ENCODE assay signal across 9 mouse cellular contexts in genomic region chr17:3020406-3020805, GRCm38 (mm10).
DNase-seq lines count a peak whose midpoint lies in the region; ATAC-seq and TF ChIP-seq lines count a peak whose summit lies in the region.
"Had no signal": no experiment of that assay in that cellular context is flagged by ENCODE, and none has a peak within 500 bp of the region (broad histone marks: within the 10 kb centered on the region; RNA-seq: fewer than 3 reads in every experiment).

No protein-coding gene starts in this region.

- H3K36me3 ChIP-seq in kidney, embryonic 16.5 days (ENCODE audit: insufficient read depth, low read length) = no peaks in the 10 kb centered on the region
- H3K36me3 ChIP-seq in kidney, adult 2 months (ENCODE audit: control insufficient read depth, insufficient read depth, low read length) = no peaks in the 10 kb centered on the region
- H3K36me3 ChIP-seq in limb, embryonic 13.5 days = no peaks in the 10 kb centered on the region
- H3K36me3 ChIP-seq in midbrain, embryonic 15.5 days (replicated peaks) = no peaks in the 10 kb centered on the region

- intact Hi-C loops in gastrocnemius, adult 2 months (cut with DNase I) = no loop called here

- H3K4me2 ChIP-seq in kidney, embryonic 16.5 days (replicated peaks; ENCODE audit: low read depth, low read length) = no peak overlapping the region
- H3K4me2 ChIP-seq in limb, embryonic 13.5 days (replicated peaks) = no peak overlapping the region
- H3K4me2 ChIP-seq in midbrain, embryonic 15.5 days = no peak overlapping the region

- H3K9ac ChIP-seq in kidney, embryonic 16.5 days (replicated peaks; ENCODE audit: low read length) = no peak overlapping the region
- H3K9ac ChIP-seq in limb, embryonic 13.5 days = no peak overlapping the region
- H3K9ac ChIP-seq in midbrain, embryonic 15.5 days = no peak overlapping the region

- TF ChIP-seq CTCF in kidney, adult 2 months (conservative IDR thresholded peaks at IDR 0.05; ENCODE audit: insufficient read depth, insufficient read length, low read depth, low read length) = no peak
- no peak for TF ChIP-seq CTCF in gastrocnemius, adult 2 months (IDR thresholded peaks at IDR 0.05)

- H3K4me1 ChIP-seq in kidney, embryonic 16.5 days (ENCODE audit: insufficient read depth, low read length) = no peaks in the 10 kb centered on the region
- no peaks in the 10 kb centered on the region for H3K4me1 ChIP-seq in kidney, adult 2 months (ENCODE audit: control insufficient read depth, insufficient read depth, low read length)
- H3K4me1 ChIP-seq in limb, embryonic 13.5 days = no peaks in the 10 kb centered on the region
- no peaks in the 10 kb centered on the region for H3K4me1 ChIP-seq in midbrain, embryonic 15.5 days

- DNase-seq in kidney, adult 2 months = no peak
- no peak for DNase-seq in gastrocnemius, adult 2 months
- DNase-seq in layer of hippocampus, adult 18-20 months (ENCODE audit: low spot score in 2 of 2) = no peak
- no peak for DNase-seq in embryo, embryonic 10 days (ENCODE audit: low spot score)

- WGBS in kidney, embryonic 16.5 days = 93% methylated on average over 1 of the region's 1 CpGs
- 88% methylated on average over 1 of the region's 1 CpGs for WGBS in kidney, adult 2 months
- WGBS in limb, embryonic 13.5 days = 91% methylated on average over 1 of the region's 1 CpGs
- 88% methylated on average over 1 of the region's 1 CpGs for WGBS in midbrain, embryonic 15.5 days

- no peak overlapping the region for H3K4me3 ChIP-seq in kidney, embryonic 16.5 days (ENCODE audit: low read length)
- H3K4me3 ChIP-seq in kidney, adult 2 months (ENCODE audit: insufficient read depth, low read depth, low read length) = no peak overlapping the region
- no peak overlapping the region for H3K4me3 ChIP-seq in limb, embryonic 13.5 days
- H3K4me3 ChIP-seq in midbrain, embryonic 15.5 days = no peak overlapping the region
- no peak overlapping the region for H3K4me3 ChIP-seq in gastrocnemius, adult 2 months

- H3K9me3 ChIP-seq in kidney, embryonic 16.5 days (ENCODE audit: low read length) = peaks cover 47% of the 10 kb centered on the region
- H3K9me3 ChIP-seq in limb, embryonic 13.5 days = peaks cover 84% of the 10 kb centered on the region
- H3K9me3 ChIP-seq in midbrain, embryonic 15.5 days = peaks cover 9% of the 10 kb centered on the region; the same call in 1 of the 2 replicates

- no peak for TF ChIP-seq POLR2A in kidney, adult 2 months (IDR thresholded peaks at IDR 0.05; ENCODE audit: low read depth, low read length)

- peak; percentile 59; the same call in 1 of the 2 replicates for ATAC-seq in kidney, embryonic 16.5 days (ENCODE audit: low FRiP score, low TSS enrichment)
- ATAC-seq in erythroid progenitor cell, adult 5-6 weeks (replicated peaks; ENCODE audit: low FRiP score, poor library complexity, severe bottlenecking) = 0 out of 2 replicates have a peak, but pooled peaks have one; percentile 44
- peak; percentile 77; the same call in 1 of the 2 replicates for ATAC-seq in limb, embryonic 13.5 days (ENCODE audit: low FRiP score, low read depth)
- peak; percentile 65; the same call in 1 of the 2 replicates for ATAC-seq in midbrain, embryonic 15.5 days (replicated peaks)
- ATAC-seq: Patski had no signal

- no peak overlapping the region for H3K27ac ChIP-seq in kidney, embryonic 16.5 days (ENCODE audit: low read length)
- no peak overlapping the region for H3K27ac ChIP-seq in kidney, adult 2 months (ENCODE audit: insufficient read depth, low read depth, low read length)
- no peak overlapping the region for H3K27ac ChIP-seq in limb, embryonic 13.5 days
- H3K27ac ChIP-seq in midbrain, embryonic 15.5 days = no peak overlapping the region
- no peak overlapping the region for H3K27ac ChIP-seq in gastrocnemius, adult 2 months

- H3K27me3 ChIP-seq in kidney, embryonic 16.5 days (ENCODE audit: insufficient read depth, low read length) = no peaks in the 10 kb centered on the region
- no peaks in the 10 kb centered on the region for H3K27me3 ChIP-seq in kidney, adult 2 months (replicated peaks; ENCODE audit: control insufficient read depth, insufficient read depth, low read length)
- H3K27me3 ChIP-seq in limb, embryonic 13.5 days = no peaks in the 10 kb centered on the region
- H3K27me3 ChIP-seq in midbrain, embryonic 15.5 days (replicated peaks) = no peaks in the 10 kb centered on the region
- H3K27me3 ChIP-seq: Patski had no signal
